In the genomic region with DNA sequence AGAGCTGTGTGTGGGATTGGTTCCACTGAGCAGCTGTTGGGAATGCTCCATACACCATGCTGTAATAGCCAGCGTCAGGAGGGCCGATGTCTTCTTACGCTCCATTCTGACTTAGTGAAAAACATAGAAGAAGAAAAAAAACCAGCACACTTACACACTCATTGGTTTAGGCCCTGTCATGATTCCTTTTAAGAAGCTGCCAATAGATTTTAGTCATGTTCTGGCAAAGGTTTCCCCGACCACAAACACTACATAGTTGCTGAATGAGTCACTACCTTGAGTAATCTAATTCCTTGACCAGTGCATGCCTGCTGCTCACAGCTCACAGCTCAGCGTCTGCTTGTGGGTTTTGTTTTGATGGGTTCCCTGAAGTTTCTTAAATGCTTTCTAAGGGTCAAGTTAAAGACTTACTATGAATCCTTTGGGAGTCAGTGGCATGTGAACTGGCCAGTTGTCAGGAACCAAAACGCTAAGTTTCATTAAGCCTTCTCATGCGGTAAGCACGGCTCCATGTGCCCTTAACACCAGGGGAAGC, we compare ENCODE assay signal across 9 mouse cellular contexts. TPM values are rescaled to one million over a fixed set of nuclear protein-coding genes. Genes with fewer than 3 reads are reported as not detected.
DNase-seq lines count a peak whose midpoint lies in the region; ATAC-seq and TF ChIP-seq lines count a peak whose summit lies in the region.
"Had no signal": no experiment of that assay in that cellular context is flagged by ENCODE, and none has a peak within 500 bp of the region (broad histone marks: within the 10 kb centered on the region; RNA-seq: fewer than 3 reads in every experiment).

No protein-coding gene starts in this region.

- ATAC-seq in liver, embryonic 11.5 days (replicated peaks; ENCODE audit: low FRiP score), result no peak
- ATAC-seq in neural tube, embryonic 13.5 days (ENCODE audit: low read depth), result no peak; the same call in 1 of the 2 replicates

- H3K27me3 ChIP-seq in liver, adult 2 months (ENCODE audit: control insufficient read depth, insufficient read depth, low read length), result no peaks in the 10 kb centered on the region
- no peaks in the 10 kb centered on the region for H3K27me3 ChIP-seq in liver, embryonic 11.5 days (replicated peaks; ENCODE audit: control insufficient read depth, insufficient read depth, low read length)
- no peaks in the 10 kb centered on the region for H3K27me3 ChIP-seq in neural tube, embryonic 13.5 days
- H3K27me3 ChIP-seq: megakaryocyte, embryonic 14.5 days had no signal

- no peak for TF ChIP-seq CTCF in liver, adult 2 months (IDR thresholded peaks at IDR 0.05; ENCODE audit: low read depth, low read length)

- no peak overlapping the region for H3K9ac ChIP-seq in liver, adult 2 months (ENCODE audit: low read depth, low read length)
- H3K9ac ChIP-seq in liver, embryonic 11.5 days (ENCODE audit: low read depth, low read length), result no peak overlapping the region
- H3K9ac ChIP-seq in neural tube, embryonic 13.5 days, result no peak overlapping the region

- no peaks in the 10 kb centered on the region; the same call in 1 of the 2 replicates for H3K4me1 ChIP-seq in liver, adult 2 months (ENCODE audit: control insufficient read depth, insufficient read depth, low read length)
- peaks cover 17% of the 10 kb centered on the region for H3K4me1 ChIP-seq in liver, embryonic 11.5 days (replicated peaks; ENCODE audit: control insufficient read depth, insufficient read depth, low read length)
- H3K4me1 ChIP-seq in neural tube, embryonic 13.5 days (replicated peaks), result peaks cover 25% of the 10 kb centered on the region

- H3K79me2 ChIP-seq in liver, adult 2 months (ENCODE audit: control insufficient read depth, insufficient read depth, low read length), result no peaks in the 10 kb centered on the region

- 76% methylated on average over 8 of the region's 8 CpGs for WGBS in liver, adult 2 months
- 61% methylated on average over 8 of the region's 8 CpGs for WGBS in liver, embryonic 11.5 days
- 65% methylated on average over 8 of the region's 8 CpGs for WGBS in neural tube, embryonic 13.5 days

- no peaks in the 10 kb centered on the region for H3K36me3 ChIP-seq in liver, adult 2 months (ENCODE audit: control insufficient read depth, insufficient read depth, low read length)
- no peaks in the 10 kb centered on the region for H3K36me3 ChIP-seq in liver, embryonic 11.5 days (ENCODE audit: control insufficient read depth, insufficient read depth, low read length)
- H3K36me3 ChIP-seq in neural tube, embryonic 13.5 days, result no peaks in the 10 kb centered on the region

- peak; percentile 37 for DNase-seq in liver, adult 2 months (ENCODE audit: extremely low read depth, low read depth, low spot score)
- no peak for DNase-seq in liver, embryonic 11.5 days (ENCODE audit: low spot score)
- peak; percentile 56 for DNase-seq in embryo, embryonic 11 days
- peak; percentile 75 to 77 for DNase-seq in heart, adult 9 months (ENCODE audit: low spot score in 2 of 2)
- DNase-seq in kidney, postnatal 10 days, result peak; percentile 53
- DNase-seq in left cerebral cortex, adult 9 months (ENCODE audit: low spot score in 2 of 2), result no peak
- no peak for DNase-seq in spleen, postnatal 14 days (ENCODE audit: low spot score in 2 of 2)

- H3K4me3 ChIP-seq in liver, adult 2 months (ENCODE audit: insufficient read depth, low read depth, low read length), result no peak overlapping the region
- no peak overlapping the region for H3K4me3 ChIP-seq in liver, embryonic 11.5 days (ENCODE audit: low read depth, low read length)
- H3K4me3 ChIP-seq in neural tube, embryonic 13.5 days, result no peak overlapping the region
- H3K4me3 ChIP-seq: megakaryocyte, embryonic 14.5 days had no signal

- H3K9me3 ChIP-seq in liver, embryonic 11.5 days (ENCODE audit: control insufficient read depth, low read length), result no peaks in the 10 kb centered on the region
- no peaks in the 10 kb centered on the region for H3K9me3 ChIP-seq in neural tube, embryonic 13.5 days

- no peak for TF ChIP-seq POLR2A in liver, adult 2 months (IDR thresholded peaks at IDR 0.05; ENCODE audit: extremely low read depth, insufficient read depth, low read length)

- no peak overlapping the region for H3K4me2 ChIP-seq in liver, embryonic 11.5 days
- no peak overlapping the region; the same call in 1 of the 2 replicates for H3K4me2 ChIP-seq in neural tube, embryonic 13.5 days

- H3K27ac ChIP-seq in liver, adult 2 months (replicated peaks; ENCODE audit: insufficient read depth, low read depth, low read length), result no peak overlapping the region
- no peak overlapping the region; the same call in 1 of the 2 replicates for H3K27ac ChIP-seq in liver, embryonic 11.5 days (ENCODE audit: low read depth, low read length)
- H3K27ac ChIP-seq in neural tube, embryonic 13.5 days (replicated peaks), result 0 out of 2 replicates have a peak overlapping the region, but pooled peaks have one; percentile 28

RNA-seq across cellular contexts. Expression of gene Bach2, which starts 58.8 kb away (rescaled TPM):
- 5.9 and 6.0 TPM in 2 replicates for total RNA-seq in liver, adult 2 months (2014; rRNA removed)
- polyA plus RNA-seq in liver, adult 2 months (2012; rRNA removed), result 2.1 and 5.3 TPM in 2 replicates
- 3.7 and 4.8 TPM in 2 replicates for polyA plus RNA-seq in liver, embryonic 11.5 days (2014; fragmentation: Nextera tagmentation; extraction: Ambion mirVana)
- polyA plus RNA-seq in neural tube, embryonic 13.5 days (2015; fragmentation: Nextera tagmentation; extraction: Ambion mirVana), result 31.5 and 37.7 TPM in 2 replicates

Comparison
In these comparisons a context has a peak if more than half of its experiments do, and no peak if none do; other contexts are left out.
1. DNase-seq: peak in liver, adult 2 months (single experiment), embryo, embryonic 11 days (single experiment), heart, adult 9 months (2 of 2) and kidney, postnatal 10 days (single experiment); none in liver, embryonic 11.5 days (single experiment), left cerebral cortex, adult 9 months (0 of 2) and spleen, postnatal 14 days (0 of 2).